Mouse (Mus musculus) bone marrow, adult 2 months (tissue): ENCODE data around the gene Abca7.

Experiments
- CTCF ChIP-seq: fragments of 200-500 bp; IDR thresholded peaks from 2 replicates; pipeline ENCODE4 v1.5.1; 2011; ENCODE audit warnings: low read length, control low read depth; ENCODE audit not compliant: control insufficient read depth, insufficient read depth
- POLR2A ChIP-seq: fragments of 200-500 bp; IDR thresholded peaks from 2 replicates; pipeline ENCODE4 v1.6.1; 2011; ENCODE audit warnings: low read depth, mild to moderate bottlenecking, control low read depth, low read length, borderline replicate concordance; ENCODE audit not compliant: control insufficient read depth

DNA sequence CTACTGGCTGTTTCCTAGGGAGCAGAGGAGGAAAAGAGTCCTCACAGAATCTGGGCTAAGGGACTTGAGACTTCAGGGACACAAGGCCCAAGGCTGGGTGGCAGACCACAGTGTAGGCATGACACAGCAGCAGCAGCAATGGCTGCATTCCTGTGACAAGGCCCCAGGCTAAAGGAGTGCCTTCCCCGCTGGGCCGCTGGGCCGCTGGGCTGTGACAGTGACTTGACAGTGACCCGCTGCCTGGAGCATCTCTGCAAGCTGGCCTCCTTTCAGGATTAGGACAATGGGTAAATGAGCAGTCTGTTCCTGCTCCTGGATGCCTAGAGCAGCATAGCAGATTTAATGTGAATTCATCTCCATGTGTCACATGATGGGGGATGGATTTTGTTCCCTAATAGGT is 47.8 kb downstream of the Abca7 start:
- no peak for TF ChIP-seq CTCF
- TF ChIP-seq POLR2A = no peak
